Mouse (Mus musculus): ENCODE measurements around the gene Apobec3. TPM values are rescaled to one million over a fixed set of nuclear protein-coding genes. Genes with fewer than 3 reads are reported as not detected.
"Not testable (repeated sequence)": the region's sequence is repeated elsewhere in the genome, so short reads cannot be mapped to it uniquely, and the experiment has no call there.

Apobec3 gene
- polyA plus RNA-seq, 1 experiment from 2014 or later = 41.7 TPM

DNA sequence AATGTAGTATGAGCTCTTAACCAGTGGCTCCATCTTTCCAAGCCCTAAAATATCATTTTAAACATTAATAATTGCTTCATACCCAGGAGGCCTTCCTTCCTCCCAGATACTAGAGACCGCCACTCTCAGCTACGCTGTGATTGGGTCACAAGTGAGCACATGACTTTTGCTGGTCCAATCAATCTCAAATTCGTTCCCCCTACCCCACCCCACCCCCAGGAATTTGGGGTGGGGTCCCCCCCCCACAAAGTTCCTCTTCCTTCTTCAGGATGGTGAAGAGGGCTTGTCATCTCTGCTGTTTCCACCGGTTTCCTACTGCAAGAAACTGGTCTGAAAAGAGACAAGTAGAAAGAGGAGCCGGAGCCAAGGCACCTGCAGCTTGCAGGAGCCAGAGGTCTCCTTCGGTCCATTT, 12.7 kb upstream of the Apobec3 start:
- Histone ChIP-seq H3K27ac (no peak overlapping the region; the same call in 1 of the 2 replicates), H3K4me1 (replicated peaks) (peaks cover 9% of the 10 kb centered on the region), H3K4me2 (no peak overlapping the region), H3K27me3 (peaks cover 21% of the 10 kb centered on the region), H3K9me3 (replicated peaks) (no peaks in the 10 kb centered on the region), H3K9ac (no peak overlapping the region), H3K4me3 (replicated peaks) (no peak overlapping the region), H3K36me3 (no peaks in the 10 kb centered on the region)
- DNase-seq (no peak), ATAC-seq (ENCODE audit: low read depth) (no peak)
- WGBS (ENCODE audit: insufficient replicate concordance) = 55% methylated on average over 6 of the region's 6 CpGs

DNA sequence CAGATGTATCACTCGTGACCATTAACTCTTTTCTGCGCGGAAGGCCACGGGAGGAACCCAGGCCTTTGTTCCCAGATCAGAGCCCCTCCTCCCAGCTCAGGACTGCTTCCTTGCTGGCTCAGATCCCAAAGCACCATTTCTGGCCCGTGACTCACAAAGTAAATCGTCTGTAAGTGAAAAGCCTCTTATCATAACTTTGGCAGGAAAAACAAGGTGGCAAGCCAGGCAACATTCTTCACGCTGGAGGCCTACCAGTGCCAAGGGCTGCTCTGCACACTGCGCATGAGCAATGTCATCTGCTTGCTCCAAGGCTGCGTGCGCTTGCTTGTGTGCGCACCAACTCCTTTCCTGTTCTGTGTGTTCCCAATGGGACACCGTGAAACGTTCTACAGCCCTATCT, 12.1 kb upstream of the Apobec3 start:
- H3K27ac ChIP-seq = no peak overlapping the region
- H3K4me2 ChIP-seq = no peak overlapping the region
- H3K9ac ChIP-seq = no peak overlapping the region
- H3K4me1 ChIP-seq (replicated peaks) = peaks cover 9% of the 10 kb centered on the region
- H3K9me3 ChIP-seq (replicated peaks) = no peaks in the 10 kb centered on the region
- DNase-seq (no peak), ATAC-seq (ENCODE audit: low read depth) (no peak)
- WGBS (ENCODE audit: insufficient replicate concordance) = 50% methylated on average over 13 of the region's 13 CpGs
- no peaks in the 10 kb centered on the region for H3K36me3 ChIP-seq
- peaks cover 21% of the 10 kb centered on the region for H3K27me3 ChIP-seq
- no peak overlapping the region for H3K4me3 ChIP-seq (replicated peaks)

DNA sequence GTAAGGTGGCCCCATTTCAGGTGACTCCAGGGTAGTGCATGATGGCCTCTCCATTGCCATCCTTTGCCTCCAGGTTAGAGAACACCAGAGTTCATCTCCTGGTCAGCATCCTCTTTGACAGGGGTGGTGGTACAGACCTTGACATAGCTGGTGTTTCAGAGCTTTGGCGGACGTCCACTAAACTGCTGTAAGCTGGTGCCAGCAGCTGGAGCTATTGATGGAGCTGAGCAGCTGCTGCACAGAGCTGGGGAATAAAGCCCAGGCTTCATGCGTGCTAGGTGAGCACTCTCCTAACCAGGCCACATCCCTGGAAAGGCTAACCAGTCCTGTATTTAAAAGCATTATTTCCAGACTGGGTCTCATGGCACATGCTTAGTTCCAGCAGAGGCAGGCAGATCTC, 11.0 kb upstream of the Apobec3 start:
- ATAC-seq (ENCODE audit: low read depth) = no peak
- Histone ChIP-seq H3K4me2 (no peak overlapping the region), H3K9ac (no peak overlapping the region), H3K27me3 (peaks cover 21% of the 10 kb centered on the region), H3K36me3 (no peaks in the 10 kb centered on the region), H3K9me3 (replicated peaks) (no peaks in the 10 kb centered on the region), H3K4me1 (replicated peaks) (peaks cover 11% of the 10 kb centered on the region), H3K27ac (no peak overlapping the region), H3K4me3 (replicated peaks) (no peak overlapping the region)
- DNase-seq = no peak
- WGBS (ENCODE audit: insufficient replicate concordance) = 67% methylated on average over 3 of the region's 3 CpGs

DNA sequence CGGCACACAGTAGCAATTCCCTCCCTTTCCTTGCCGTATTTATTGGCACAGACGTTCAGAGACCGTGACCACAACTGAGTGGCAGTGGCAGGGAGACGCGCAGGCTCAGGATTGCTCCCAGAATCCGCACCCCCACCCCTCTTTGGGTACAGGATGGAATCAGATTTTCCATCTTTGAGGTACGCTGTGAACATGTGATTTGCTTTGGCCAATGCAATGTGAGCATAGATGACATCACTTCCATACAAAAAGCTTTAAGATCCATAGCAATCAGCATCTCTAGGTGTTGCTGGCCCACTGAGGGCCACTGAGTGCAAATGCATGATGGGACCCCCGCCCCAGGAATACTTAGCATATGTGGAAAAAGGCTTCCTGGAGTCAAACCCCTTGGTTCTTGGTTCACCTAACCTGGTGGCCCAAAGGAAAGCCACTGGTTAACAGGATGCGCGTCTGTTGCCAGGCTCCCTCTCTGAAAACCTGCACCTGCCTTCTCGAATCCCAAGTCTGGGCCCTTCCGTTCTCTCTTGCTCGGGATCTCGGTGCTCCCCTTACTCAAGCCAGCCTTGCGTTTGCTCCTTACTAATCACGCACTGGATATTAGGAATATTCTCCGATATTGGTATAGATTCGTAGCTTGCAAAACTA, 8.7 kb upstream of the Apobec3 start:
- peaks cover 16% of the 10 kb centered on the region for H3K4me1 ChIP-seq (replicated peaks)
- H3K4me2 ChIP-seq = peak overlapping the region; percentile 75
- H3K27ac ChIP-seq = no peak overlapping the region
- H3K36me3 ChIP-seq = no peaks in the 10 kb centered on the region
- 27% methylated on average over 19 of the region's 19 CpGs for WGBS (ENCODE audit: insufficient replicate concordance)
- ATAC-seq (ENCODE audit: low read depth) = no peak
- no peak for DNase-seq
- H3K27me3 ChIP-seq = peaks cover 21% of the 10 kb centered on the region
- peak overlapping the region; percentile 62 for H3K4me3 ChIP-seq (replicated peaks)
- peak overlapping the region; percentile 65; the same call in 1 of the 2 replicates for H3K9ac ChIP-seq
- no peaks in the 10 kb centered on the region for H3K9me3 ChIP-seq (replicated peaks)

DNA sequence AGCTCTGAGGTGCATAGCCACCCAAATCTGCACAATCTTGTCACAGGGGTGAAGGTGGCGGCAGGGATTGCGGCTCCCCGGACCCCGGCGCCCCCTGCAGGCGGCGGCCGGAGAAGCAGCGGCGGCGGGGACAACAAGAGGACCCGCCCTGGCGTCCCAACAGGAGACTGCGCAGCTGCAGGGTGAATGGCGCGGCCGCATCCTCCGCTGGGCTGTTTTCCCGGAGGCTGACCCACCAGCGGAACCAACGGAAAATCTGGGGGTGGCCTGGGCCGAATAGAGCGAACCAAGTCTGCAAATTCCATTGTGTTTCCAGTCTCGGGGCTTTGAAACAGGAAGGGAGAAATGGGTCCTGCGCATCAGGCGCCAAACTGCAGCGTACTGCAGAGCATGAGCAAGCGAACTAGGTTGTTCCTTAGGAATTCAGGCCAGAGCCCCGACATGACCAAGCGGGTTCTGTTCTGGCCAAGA, 8.1 kb upstream of the Apobec3 start:
- H3K27me3 ChIP-seq = peaks cover 21% of the 10 kb centered on the region
- H3K4me3 ChIP-seq (replicated peaks) = peak overlapping the region; percentile 62
- 0 out of 2 replicates have a peak overlapping the region, but pooled peaks have one; percentile 36 for H3K27ac ChIP-seq
- ATAC-seq (ENCODE audit: low read depth) (peak; percentile 85), DNase-seq (peak; percentile 78)
- no peaks in the 10 kb centered on the region for H3K9me3 ChIP-seq (replicated peaks)
- H3K4me2 ChIP-seq = peak overlapping the region; percentile 75
- under 1% methylated on average over 30 of the region's 30 CpGs for WGBS (ENCODE audit: insufficient replicate concordance)
- peaks cover 16% of the 10 kb centered on the region for H3K4me1 ChIP-seq (replicated peaks)
- no peaks in the 10 kb centered on the region for H3K36me3 ChIP-seq
- H3K9ac ChIP-seq = peak overlapping the region; percentile 65

DNA sequence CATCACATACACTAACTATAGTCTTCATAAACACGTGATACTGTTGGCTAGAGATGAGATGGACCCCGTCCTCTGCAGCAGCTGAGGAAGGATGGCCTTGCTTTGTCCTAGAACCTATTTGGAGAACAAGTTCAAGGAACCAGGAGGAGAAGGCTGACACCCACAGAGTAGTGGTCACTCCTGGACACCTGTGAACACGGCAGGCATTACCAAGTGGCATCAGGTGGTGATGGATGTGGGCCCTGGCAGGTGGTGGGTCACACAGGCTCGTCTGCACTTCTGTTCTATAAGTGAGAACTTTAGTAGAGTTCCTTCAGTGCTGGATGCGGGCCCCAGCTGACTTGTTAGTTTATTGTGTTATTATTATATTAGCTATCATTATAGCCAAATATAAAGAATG, 6.6 kb upstream of the Apobec3 start:
- Histone ChIP-seq H3K36me3 (no peaks in the 10 kb centered on the region), H3K27me3 (peaks cover 21% of the 10 kb centered on the region), H3K4me2 (no peak overlapping the region), H3K27ac (no peak overlapping the region), H3K9me3 (replicated peaks) (no peaks in the 10 kb centered on the region), H3K4me3 (replicated peaks) (no peak overlapping the region), H3K4me1 (replicated peaks) (peaks cover 18% of the 10 kb centered on the region), H3K9ac (no peak overlapping the region)
- DNase-seq (no peak), ATAC-seq (ENCODE audit: low read depth) (no peak)
- WGBS (ENCODE audit: insufficient replicate concordance) = 70% methylated on average over 5 of the region's 5 CpGs

- peak overlapping the region; percentile 95 for H3K4me2 ChIP-seq
- DNase-seq = peak; percentile 66
- peak; percentile 75 for ATAC-seq (ENCODE audit: low read depth)
- no peaks in the 10 kb centered on the region for H3K27me3 ChIP-seq
- H3K36me3 ChIP-seq = peaks cover 6% of the 10 kb centered on the region
- H3K27ac ChIP-seq = peak overlapping the region; percentile 90
- peak overlapping the region; percentile 87 for H3K9ac ChIP-seq
- H3K4me1 ChIP-seq (replicated peaks) = peaks cover 63% of the 10 kb centered on the region
- under 1% methylated on average over 12 of the region's 12 CpGs for WGBS (ENCODE audit: insufficient replicate concordance)
- H3K4me3 ChIP-seq (replicated peaks) = peak overlapping the region; percentile 71
- H3K9me3 ChIP-seq (replicated peaks) = no peaks in the 10 kb centered on the region
Observed at GRCm38 (mm10) chr15:79892213-79892541, 718 bp downstream of the Apobec3 start.

- Histone ChIP-seq H3K4me3 (replicated peaks) (peak overlapping the region; percentile 71), H3K4me1 (replicated peaks) (peaks cover 67% of the 10 kb centered on the region), H3K4me2 (peak overlapping the region; percentile 95), H3K36me3 (peaks cover 16% of the 10 kb centered on the region), H3K27me3 (no peaks in the 10 kb centered on the region), H3K9ac (peak overlapping the region; percentile 87), H3K9me3 (replicated peaks) (no peaks in the 10 kb centered on the region), H3K27ac (peak overlapping the region; percentile 90)
- ATAC-seq (ENCODE audit: low read depth) = no peak
- peak; percentile 26 for DNase-seq
- 31% methylated on average over 15 of the region's 15 CpGs for WGBS (ENCODE audit: insufficient replicate concordance)
Observed at GRCm38 (mm10) chr15:79892995-79893823, 1.8 kb downstream of the Apobec3 start.

DNA sequence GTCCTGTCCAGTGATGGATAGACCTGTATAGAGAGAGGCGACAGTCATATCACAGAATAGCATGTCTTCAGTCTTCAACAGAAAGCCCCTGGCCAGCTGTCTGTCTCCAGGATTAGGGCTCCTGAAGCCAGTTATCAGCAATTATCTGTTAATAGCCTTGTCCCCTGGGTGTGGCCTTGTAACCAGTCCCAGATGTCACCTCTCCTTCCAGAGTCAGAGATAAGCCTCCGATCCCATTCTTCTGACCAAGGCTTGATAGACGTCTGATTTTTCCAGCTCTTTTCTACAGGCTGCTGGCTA, 2.3 kb downstream of the Apobec3 start:
- H3K36me3 ChIP-seq = peaks cover 22% of the 10 kb centered on the region
- 16% methylated on average over 3 of the region's 3 CpGs for WGBS (ENCODE audit: insufficient replicate concordance)
- peak overlapping the region; percentile 71 for H3K4me3 ChIP-seq (replicated peaks)
- H3K9me3 ChIP-seq (replicated peaks) = no peaks in the 10 kb centered on the region
- H3K9ac ChIP-seq = peak overlapping the region; percentile 87
- no peaks in the 10 kb centered on the region for H3K27me3 ChIP-seq
- peak overlapping the region; percentile 95 for H3K4me2 ChIP-seq
- ATAC-seq (ENCODE audit: low read depth) (peak; percentile 77), DNase-seq (peak; percentile 69)
- peak overlapping the region; percentile 90 for H3K27ac ChIP-seq
- peaks cover 67% of the 10 kb centered on the region for H3K4me1 ChIP-seq (replicated peaks)

DNA sequence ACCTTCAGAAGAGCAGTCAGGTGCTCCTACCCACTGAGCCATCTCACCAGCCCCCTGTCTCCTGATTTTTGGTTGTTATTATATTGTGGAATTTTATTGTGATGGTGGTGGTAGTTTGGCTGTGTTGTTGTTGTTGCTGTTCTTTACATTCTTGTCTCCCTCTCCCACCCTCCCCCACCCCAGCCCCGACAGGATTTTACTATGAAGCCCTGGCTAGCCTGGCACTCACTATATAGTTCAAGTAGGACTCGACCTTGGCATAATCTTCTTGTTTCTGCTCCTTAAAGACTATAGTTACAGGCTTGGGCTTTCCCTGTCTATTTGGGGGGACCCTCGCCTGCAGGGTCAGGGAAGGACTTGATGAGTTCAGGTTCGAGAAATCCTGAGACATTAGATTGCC, 2.9 kb downstream of the Apobec3 start:
- ATAC-seq (ENCODE audit: low read depth) (no peak), DNase-seq (no peak)
- H3K27ac ChIP-seq = peak overlapping the region; percentile 90
- peaks cover 28% of the 10 kb centered on the region for H3K36me3 ChIP-seq
- 47% methylated on average over 4 of the region's 4 CpGs for WGBS (ENCODE audit: insufficient replicate concordance)
- H3K4me3 ChIP-seq (replicated peaks) = peak overlapping the region; percentile 71
- no peaks in the 10 kb centered on the region for H3K9me3 ChIP-seq (replicated peaks)
- H3K4me2 ChIP-seq = peak overlapping the region; percentile 95
- H3K27me3 ChIP-seq = no peaks in the 10 kb centered on the region
- H3K4me1 ChIP-seq (replicated peaks) = peaks cover 67% of the 10 kb centered on the region
- peak overlapping the region; percentile 87 for H3K9ac ChIP-seq

DNA sequence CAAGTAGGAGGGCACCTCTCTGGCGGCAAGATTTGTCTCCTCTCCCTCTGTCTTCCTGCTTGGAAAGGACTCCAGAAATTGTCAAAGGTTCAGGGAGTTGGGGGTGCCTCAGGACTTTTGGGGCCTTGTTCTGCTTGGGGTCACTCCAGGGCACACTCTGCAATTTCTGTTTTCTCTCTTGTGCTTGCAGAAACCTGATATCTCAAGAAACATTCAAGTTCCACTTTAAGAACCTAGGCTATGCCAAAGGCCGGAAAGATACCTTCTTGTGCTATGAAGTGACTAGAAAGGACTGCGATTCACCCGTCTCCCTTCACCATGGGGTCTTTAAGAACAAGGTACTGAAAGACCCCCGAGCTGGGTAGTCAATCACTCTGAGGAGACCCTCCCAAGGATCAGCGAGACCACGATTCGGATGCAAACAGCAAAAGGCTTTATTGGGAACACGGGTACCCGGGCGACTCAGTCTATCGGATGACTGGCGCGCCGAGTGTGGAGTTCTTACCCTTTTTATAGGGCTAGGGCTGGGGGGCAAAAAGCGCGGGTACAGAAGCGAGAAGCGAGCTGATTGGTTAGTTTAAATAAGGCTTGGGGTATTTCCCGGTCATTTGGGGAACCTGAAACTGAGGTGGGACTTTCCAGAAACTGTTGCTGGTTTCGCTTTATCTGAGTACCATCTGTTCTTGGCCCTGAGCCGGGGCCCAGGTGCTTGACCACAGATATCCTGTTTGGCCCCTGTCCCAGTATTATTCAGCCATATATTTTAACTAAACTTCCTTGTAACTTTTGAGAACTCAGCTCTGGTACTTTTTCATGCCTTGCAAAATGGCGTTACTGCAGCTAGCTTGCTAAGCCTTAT, 4.0 kb downstream of the Apobec3 start:
- H3K4me3 ChIP-seq (replicated peaks) = peak overlapping the region; percentile 71
- not testable (repeated sequence) for ATAC-seq (ENCODE audit: low read depth)

More for the DNA sequence above, 4.0 kb downstream of the Apobec3 start:
- peak overlapping the region; percentile 87 for H3K9ac ChIP-seq
- 44% methylated on average over 12 of the region's 23 CpGs for WGBS (ENCODE audit: insufficient replicate concordance)
- H3K27ac ChIP-seq = peak overlapping the region; percentile 90
- not testable (repeated sequence) for H3K9me3 ChIP-seq (replicated peaks); DNase-seq; H3K27me3 ChIP-seq
- H3K4me2 ChIP-seq = peak overlapping the region; percentile 95
- peaks cover 73% of the 10 kb centered on the region for H3K4me1 ChIP-seq (replicated peaks)
- peaks cover 37% of the 10 kb centered on the region for H3K36me3 ChIP-seq
